Mouse (Mus musculus) E14TG2a.4 (cell line): ENCODE measurements around the gene Meis3.

Experiments
- H3K27me3 ChIP-seq: 2 replicates; pipeline ENCODE4 v1.6.1; 2014; ENCODE audit warnings: low read length, control low read depth; ENCODE audit not compliant: insufficient read depth
- H3K36me3 ChIP-seq: 2 replicates; pipeline ENCODE4 v1.6.1; 2014; ENCODE audit warnings: low read length, control low read depth; ENCODE audit not compliant: insufficient read depth
- H3K4me1 ChIP-seq: replicated peaks from 2 replicates; pipeline ENCODE4 v1.6.1; 2014; ENCODE audit warnings: low read depth, low read length, control low read depth
- H3K4me3 ChIP-seq: replicated peaks from 2 replicates; pipeline ENCODE4 v1.5.1; 2014; ENCODE audit warnings: mild to moderate bottlenecking, low read length
- H3K9me3 ChIP-seq: 2 replicates; pipeline ENCODE4 v1.6.1; 2014; ENCODE audit warnings: low read length, control low read depth
- CTCF ChIP-seq: conservative IDR thresholded peaks from 2 replicates; pipeline ENCODE4 v1.5.1; 2014; ENCODE audit warnings: low read length
- NANOG ChIP-seq: IDR thresholded peaks from 2 replicates; pipeline ENCODE4 v1.6.1; 2014; ENCODE audit warnings: borderline replicate concordance, low read length, mixed read lengths
- POU5F1 ChIP-seq: IDR thresholded peaks from 2 replicates; pipeline ENCODE4 v1.6.1; 2014; ENCODE audit warnings: low read length, borderline replicate concordance

Meis3 gene

DNA sequence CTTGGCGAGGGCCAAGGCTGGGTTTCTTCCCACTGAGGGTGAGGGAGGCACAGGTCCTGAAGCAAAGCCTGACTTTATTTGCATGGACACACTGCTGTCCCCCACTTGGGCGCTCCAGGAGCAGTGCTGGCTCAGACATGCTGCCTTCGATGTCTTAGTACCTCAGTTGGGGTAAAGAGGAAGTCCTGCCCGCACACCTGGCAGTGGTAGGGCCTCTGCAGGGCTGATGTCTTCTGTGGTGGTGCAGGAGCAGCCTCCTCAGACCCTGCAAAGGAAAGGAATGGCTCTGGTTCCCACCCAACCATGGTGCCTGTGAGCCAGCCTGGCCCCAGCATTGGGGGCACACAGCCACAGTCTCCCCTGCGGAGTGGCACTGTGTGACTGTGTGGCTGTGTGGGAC is 22.3 kb downstream of the Meis3 start:
- Histone ChIP-seq H3K36me3 (peaks cover 20% of the 10 kb centered on the region; the same call in 1 of the 2 replicates), H3K4me1 (peaks cover 25% of the 10 kb centered on the region), H3K4me3 (no peak overlapping the region), H3K27me3 (no peaks in the 10 kb centered on the region), H3K9me3 (no peaks in the 10 kb centered on the region)
- no peak for TF ChIP-seq CTCF
- no peak for TF ChIP-seq POU5F1
- TF ChIP-seq NANOG, result no peak

GRCm38 (mm10) chr7:16198540-16198939 is 23.6 kb downstream of the Meis3 start:
- Histone ChIP-seq H3K4me3 (no peak overlapping the region), H3K4me1 (peaks cover 29% of the 10 kb centered on the region), H3K36me3 (peaks cover 27% of the 10 kb centered on the region; the same call in 1 of the 2 replicates), H3K27me3 (no peaks in the 10 kb centered on the region), H3K9me3 (no peaks in the 10 kb centered on the region)
- no peak for TF ChIP-seq POU5F1
- TF ChIP-seq NANOG, result no peak
- TF ChIP-seq CTCF, result no peak

DNA sequence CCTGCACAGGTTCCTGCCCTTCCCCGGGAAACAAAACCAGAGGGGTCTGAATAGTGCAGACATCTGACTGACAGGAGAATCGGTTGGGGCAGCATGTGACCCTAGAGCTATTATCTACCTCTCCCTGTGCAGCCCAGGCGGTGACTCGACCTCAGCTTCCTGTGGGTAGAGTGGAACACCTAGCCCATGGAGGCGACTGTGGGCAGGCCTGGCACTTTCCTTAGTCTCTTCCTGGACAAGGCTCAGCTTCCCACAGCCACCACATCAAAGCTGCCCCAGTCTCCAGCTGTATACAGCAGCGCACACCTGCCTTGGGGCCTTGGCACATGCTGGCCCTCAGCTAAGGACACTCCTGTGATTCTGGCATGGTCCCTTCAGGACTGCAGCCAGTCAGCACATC is 26.2 kb downstream of the Meis3 start:
- Histone ChIP-seq H3K9me3 (no peaks in the 10 kb centered on the region), H3K4me3 (no peak overlapping the region), H3K27me3 (0 out of 2 replicates have a peak, but pooled peaks cover 3% of the 10 kb centered on the region), H3K36me3 (peaks cover 29% of the 10 kb centered on the region; the same call in 1 of the 2 replicates), H3K4me1 (peaks cover 45% of the 10 kb centered on the region)
- TF ChIP-seq CTCF (no peak), NANOG (no peak), POU5F1 (no peak)

- no peak for TF ChIP-seq POU5F1
- no peak for TF ChIP-seq CTCF
- no peak for TF ChIP-seq NANOG
- Histone ChIP-seq H3K36me3 (peaks cover 26% of the 10 kb centered on the region; the same call in 1 of the 2 replicates), H3K4me3 (no peak overlapping the region), H3K27me3 (0 out of 2 replicates have a peak, but pooled peaks cover 3% of the 10 kb centered on the region), H3K9me3 (no peaks in the 10 kb centered on the region), H3K4me1 (peaks cover 36% of the 10 kb centered on the region)
Observed at GRCm38 (mm10) chr7:16202756-16203504, 28.0 kb downstream of the Meis3 start.

DNA sequence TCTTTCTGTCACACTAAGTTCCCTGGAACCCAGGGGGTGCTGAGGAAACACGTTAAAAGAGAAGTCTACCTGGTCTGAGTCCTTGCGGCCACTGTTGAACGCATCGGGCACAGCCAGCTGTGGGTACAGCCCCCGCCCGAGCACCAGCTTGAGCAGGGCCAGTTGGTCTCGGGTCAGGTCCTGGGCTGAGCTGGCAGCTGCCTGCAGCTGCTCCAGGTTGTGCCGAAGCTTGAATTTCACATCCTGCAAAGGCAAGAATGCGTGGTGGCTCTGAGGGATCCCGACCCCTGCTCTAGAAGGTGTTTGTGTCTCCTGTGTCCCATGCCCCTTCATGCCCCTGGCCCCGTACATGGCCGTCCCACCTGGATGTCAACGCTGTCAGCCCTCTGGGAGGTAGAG is 28.6 kb downstream of the Meis3 start:
- 0 out of 2 replicates have a peak, but pooled peaks cover 3% of the 10 kb centered on the region for H3K27me3 ChIP-seq
- no peak for TF ChIP-seq NANOG
- TF ChIP-seq POU5F1, result no peak
- no peak for TF ChIP-seq CTCF

DNA sequence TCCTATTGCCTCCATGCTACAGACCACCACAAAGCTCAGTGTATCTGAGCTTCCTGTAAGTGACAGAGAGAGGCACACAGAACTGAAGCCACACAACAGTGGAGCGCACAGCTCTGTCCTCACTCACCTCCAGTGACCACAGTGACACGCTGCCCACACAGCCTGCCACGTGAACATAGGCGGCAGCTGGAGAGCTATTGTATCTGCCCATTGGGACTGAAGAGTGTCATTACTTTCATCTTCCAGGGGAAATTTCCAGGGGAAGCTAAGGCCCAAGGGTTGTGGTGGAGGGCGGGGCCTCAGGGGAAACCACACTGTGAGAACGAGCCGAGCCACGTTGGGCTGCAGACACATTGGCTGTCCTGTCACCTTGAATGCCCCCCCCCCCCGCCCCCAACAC is 29.9 kb downstream of the Meis3 start:
- Histone ChIP-seq H3K4me3 (no peak overlapping the region), H3K27me3 (0 out of 2 replicates have a peak, but pooled peaks cover 3% of the 10 kb centered on the region), H3K4me1 (peaks cover 23% of the 10 kb centered on the region), H3K9me3 (no peaks in the 10 kb centered on the region), H3K36me3 (peaks cover 25% of the 10 kb centered on the region; the same call in 1 of the 2 replicates)
- no peak for TF ChIP-seq CTCF
- TF ChIP-seq NANOG, result no peak
- TF ChIP-seq POU5F1, result no peak

More for the DNA sequence above, 28.6 kb downstream of the Meis3 start:
- Histone ChIP-seq H3K9me3 (no peaks in the 10 kb centered on the region), H3K4me1 (peaks cover 34% of the 10 kb centered on the region), H3K4me3 (no peak overlapping the region), H3K36me3 (peaks cover 24% of the 10 kb centered on the region; the same call in 1 of the 2 replicates)

- Histone ChIP-seq H3K9me3 (no peaks in the 10 kb centered on the region), H3K27me3 (0 out of 2 replicates have a peak, but pooled peaks cover 3% of the 10 kb centered on the region), H3K4me3 (no peak overlapping the region), H3K4me1 (peaks cover 23% of the 10 kb centered on the region), H3K36me3 (peaks cover 21% of the 10 kb centered on the region)
- TF ChIP-seq NANOG (no peak), POU5F1 (no peak), CTCF (no peak)
Observed at GRCm38 (mm10) chr7:16207076-16207475, 32.2 kb downstream of the Meis3 start.

DNA sequence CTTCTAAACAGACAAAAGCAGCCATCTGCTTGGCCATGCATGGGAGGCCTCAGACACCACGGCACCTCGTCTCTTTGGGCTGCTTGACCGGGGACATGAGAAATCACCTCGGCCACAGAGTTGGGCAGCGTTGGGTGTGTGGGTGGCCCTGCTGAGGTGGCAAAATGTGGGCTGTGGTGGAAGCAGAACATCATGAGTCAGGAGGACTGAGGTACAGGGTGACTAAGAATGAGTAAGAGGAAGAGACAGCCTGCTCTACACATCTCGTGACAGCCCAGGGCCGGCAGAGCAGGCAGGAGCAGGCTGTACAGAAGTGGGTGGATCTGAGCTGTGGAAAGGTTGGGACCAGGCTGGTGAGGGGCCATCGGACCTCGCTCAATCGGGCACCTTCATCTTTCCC is 32.6 kb downstream of the Meis3 start:
- Histone ChIP-seq H3K4me3 (no peak overlapping the region), H3K36me3 (peaks cover 20% of the 10 kb centered on the region), H3K4me1 (peaks cover 23% of the 10 kb centered on the region), H3K9me3 (no peaks in the 10 kb centered on the region), H3K27me3 (0 out of 2 replicates have a peak, but pooled peaks cover 3% of the 10 kb centered on the region)
- TF ChIP-seq POU5F1 (no peak), NANOG (no peak), CTCF (no peak)
